Mouse (Mus musculus): Measurements from ENCODE around the gene Rflna.

DNA sequence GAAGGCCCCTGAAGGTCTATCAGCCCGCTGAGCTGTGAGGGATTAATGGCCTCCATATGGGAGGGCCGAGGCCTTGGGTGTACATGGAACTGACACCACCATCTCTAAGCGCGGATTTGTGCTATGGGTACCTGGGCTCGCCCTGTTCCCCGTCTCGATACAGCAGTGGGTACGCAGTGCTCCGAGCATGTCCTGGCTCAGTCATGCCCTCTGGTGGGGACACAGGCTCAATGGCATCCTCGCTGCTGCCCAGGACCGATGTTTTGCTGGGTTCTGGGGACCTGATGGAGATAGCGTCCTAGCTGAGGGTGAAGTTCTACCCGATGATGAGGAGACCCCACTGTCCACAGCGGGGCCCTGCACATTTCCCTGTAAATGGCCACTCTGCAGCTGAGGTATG is 21.0 kb downstream of the Rflna start:
- TF ChIP-seq CTCF (IDR thresholded peaks at IDR 0.05; ENCODE audit: low read depth) (peak; percentile 71), EP300 (optimal IDR thresholded peaks at IDR 0.05) (no peak)

Measured in stomach, postnatal 0 days (tissue).